Mouse (Mus musculus) stomach, embryonic 16.5 days (tissue): ENCODE data around the gene Kctd8. TPM values are rescaled to one million over a fixed set of nuclear protein-coding genes. Genes with fewer than 3 reads are reported as not detected.

ENCODE experiments used
- ATAC-seq: fragments of 200-750 bp; cut with Nextera tagmentation; 2 replicates; pipeline ENCODE4 v1.8.0; 2017; ENCODE audit warnings: moderate number of reproducible peaks, moderate TSS enrichment; ENCODE audit not compliant: insufficient read depth, low FRiP score
- H3K27ac ChIP-seq: fragments of 300-500 bp; sonication (generic); 2 replicates; pipeline ENCODE4 v1.5.1; 2014; ENCODE audit warnings: low read length
- H3K27me3 ChIP-seq: fragments of 300-500 bp; sonication (generic); 2 replicates; pipeline ENCODE4 v1.6.1; 2014; ENCODE audit warnings: low read length, control low read depth, mixed read lengths; ENCODE audit not compliant: control insufficient read depth, insufficient read depth
- H3K36me3 ChIP-seq: fragments of 300-500 bp; sonication (generic); 2 replicates; pipeline ENCODE4 v1.6.1; 2014; ENCODE audit warnings: low read length; ENCODE audit not compliant: control insufficient read depth, insufficient read depth
- H3K4me1 ChIP-seq: fragments of 300-500 bp; sonication (generic); 2 replicates; pipeline ENCODE4 v1.6.1; 2014; ENCODE audit warnings: low read length, control low read depth, mixed read lengths; ENCODE audit not compliant: control insufficient read depth, insufficient read depth
- H3K4me2 ChIP-seq: fragments of 300-500 bp; sonication (generic); 2 replicates; pipeline ENCODE4 v1.6.1; 2014; ENCODE audit warnings: low read depth, low read length, mixed read lengths
- H3K4me3 ChIP-seq: fragments of 300-500 bp; sonication (generic); replicated peaks from 2 replicates; pipeline ENCODE4 v1.5.1; 2014; ENCODE audit warnings: mild to moderate bottlenecking, low read length
- H3K9ac ChIP-seq: fragments of 300-500 bp; sonication (generic); 2 replicates; pipeline ENCODE4 v1.6.1; 2014; ENCODE audit warnings: low read length
- H3K9me3 ChIP-seq: fragments of 300-500 bp; sonication (generic); replicated peaks from 2 replicates; pipeline ENCODE4 v1.6.1; 2016; ENCODE audit warnings: low read length, control low read depth; ENCODE audit not compliant: control insufficient read depth
- WGBS: fragments of 180-500 bp; shearing (Covaris S2); extraction: QIAGEN DNeasy Blood & Tissue Kit; methylation state at CpG from one replicate; pipeline ENCODE4 v1.1.7; 2014; 5-methylcytosine and 5-hydroxymethylcytosine counted together
- polyA plus RNA-seq: library from polyadenylated mRNA; unstranded; fragments of >200 nt; fragmentation: Nextera tagmentation; extraction: Ambion mirVana; gene quantifications from 2 replicates; pipeline ENCODE4 v1.2.1, GENCODE M21; 2015

Kctd8 gene
- polyA plus RNA-seq, 1 experiment from 2014 or later: 2.4 TPM

DNA sequence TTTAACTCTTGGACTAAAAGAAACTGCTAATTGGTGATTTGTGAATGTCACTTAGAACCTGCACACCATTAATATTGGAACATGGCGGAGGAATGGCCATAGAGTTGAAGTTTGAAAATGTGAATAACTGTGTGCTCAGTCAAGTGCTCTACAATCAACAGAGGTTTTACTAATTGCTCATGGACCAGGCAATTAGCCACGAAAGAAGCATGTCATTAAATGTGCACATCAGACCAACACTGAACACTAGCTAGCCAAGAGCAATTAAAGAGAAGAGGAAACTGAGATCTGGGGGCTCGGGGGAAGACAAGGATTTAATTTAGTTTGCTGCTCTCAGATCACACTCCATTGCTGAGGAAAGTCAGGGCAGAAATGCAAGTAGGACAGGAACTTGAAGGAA is 126.3 kb downstream of the Kctd8 start:
- Histone ChIP-seq H3K4me2 (no peak overlapping the region), H3K27ac (no peak overlapping the region), H3K4me1 (no peaks in the 10 kb centered on the region), H3K9me3 (no peaks in the 10 kb centered on the region), H3K9ac (no peak overlapping the region), H3K4me3 (no peak overlapping the region), H3K36me3 (no peaks in the 10 kb centered on the region), H3K27me3 (no peaks in the 10 kb centered on the region)
- no peak for ATAC-seq
- 77% methylated on average over 3 of the region's 3 CpGs for WGBS

DNA sequence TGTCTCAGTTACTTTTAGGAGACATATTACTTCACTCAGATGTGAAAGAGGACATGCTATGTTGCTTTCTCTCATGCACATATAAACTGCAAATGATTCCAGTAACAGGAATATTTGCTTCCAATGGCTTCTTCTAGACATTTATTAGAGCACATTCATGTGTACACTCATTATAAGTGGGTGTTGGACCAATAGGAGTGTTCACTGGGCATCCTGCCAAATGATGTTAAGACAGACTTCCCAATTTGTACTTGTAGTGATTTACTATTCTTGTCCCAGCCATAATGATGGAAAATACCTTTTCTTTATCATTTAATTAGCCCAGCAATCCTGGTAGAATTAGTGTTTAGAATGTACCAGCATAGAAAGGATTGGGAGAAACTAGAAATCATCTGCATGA is 132.1 kb downstream of the Kctd8 start:
- no peak overlapping the region for H3K4me3 ChIP-seq
- no peaks in the 10 kb centered on the region for H3K9me3 ChIP-seq
- H3K9ac ChIP-seq: no peak overlapping the region
- H3K27ac ChIP-seq: no peak overlapping the region
- H3K36me3 ChIP-seq: no peaks in the 10 kb centered on the region
- no peaks in the 10 kb centered on the region for H3K4me1 ChIP-seq
- no peaks in the 10 kb centered on the region for H3K27me3 ChIP-seq
- ATAC-seq: no peak
- H3K4me2 ChIP-seq: no peak overlapping the region

DNA sequence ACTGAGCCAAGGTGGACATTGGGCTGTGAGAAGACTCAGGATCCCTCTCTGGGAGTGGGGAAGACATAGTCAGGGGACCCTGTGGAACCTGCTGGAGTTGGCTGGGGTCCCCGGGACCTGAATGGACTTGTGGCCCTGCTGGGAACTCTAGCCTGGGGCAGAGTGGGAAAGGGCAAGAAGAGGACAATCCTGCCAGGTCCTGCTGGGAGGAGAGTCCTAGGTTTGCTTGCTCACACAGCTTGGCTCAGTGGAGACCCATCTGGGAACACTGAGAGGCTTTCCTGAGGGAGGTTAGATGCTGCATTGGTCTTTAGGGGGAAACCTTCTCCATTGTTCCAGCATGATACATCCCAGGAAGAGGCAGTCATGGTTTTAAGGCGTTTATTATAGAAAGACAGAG is 133.8 kb downstream of the Kctd8 start:
- no peak for ATAC-seq
- no peak overlapping the region for H3K9ac ChIP-seq
- H3K36me3 ChIP-seq: no peaks in the 10 kb centered on the region
- no peaks in the 10 kb centered on the region for H3K27me3 ChIP-seq
- H3K4me2 ChIP-seq: no peak overlapping the region
- no peaks in the 10 kb centered on the region for H3K4me1 ChIP-seq
- H3K27ac ChIP-seq: no peak overlapping the region
- no peaks in the 10 kb centered on the region for H3K9me3 ChIP-seq
- WGBS: 68% methylated on average over 2 of the region's 2 CpGs
- no peak overlapping the region for H3K4me3 ChIP-seq

DNA sequence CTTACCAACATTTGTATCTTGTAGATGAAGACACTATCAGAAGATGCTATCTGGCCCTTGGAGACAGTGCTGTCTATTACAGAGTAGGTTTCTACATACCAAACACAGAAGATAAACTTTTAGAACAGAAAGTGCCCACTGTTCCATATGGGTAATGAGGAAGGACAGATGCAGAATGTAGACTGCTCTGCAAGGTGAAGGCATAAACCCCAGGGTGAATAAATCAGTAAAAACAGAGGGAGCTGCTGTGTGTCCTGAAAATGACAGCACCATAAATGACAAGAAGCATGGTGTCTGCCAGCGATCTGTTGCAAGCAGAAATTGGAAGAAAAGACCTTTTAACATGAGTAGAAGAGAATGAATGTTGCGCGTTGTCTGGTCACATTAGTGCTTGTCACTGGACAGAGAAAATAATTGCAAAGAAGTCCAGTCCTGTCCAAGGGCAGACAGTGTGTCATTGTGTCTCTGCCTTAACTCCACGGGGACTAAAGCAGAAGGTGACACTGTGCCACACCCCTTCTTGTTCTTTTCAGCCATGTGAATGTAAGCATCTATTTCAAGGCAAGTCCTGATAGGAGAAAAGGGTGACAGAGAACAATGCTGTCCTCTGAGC is 181.5 kb downstream of the Kctd8 start:
- no peak for ATAC-seq
- Histone ChIP-seq H3K9me3 (no peaks in the 10 kb centered on the region), H3K4me3 (no peak overlapping the region), H3K36me3 (no peaks in the 10 kb centered on the region), H3K4me1 (no peaks in the 10 kb centered on the region), H3K9ac (no peak overlapping the region), H3K27me3 (no peaks in the 10 kb centered on the region), H3K4me2 (no peak overlapping the region), H3K27ac (no peak overlapping the region)
- 78% methylated on average over 4 of the region's 4 CpGs for WGBS

DNA sequence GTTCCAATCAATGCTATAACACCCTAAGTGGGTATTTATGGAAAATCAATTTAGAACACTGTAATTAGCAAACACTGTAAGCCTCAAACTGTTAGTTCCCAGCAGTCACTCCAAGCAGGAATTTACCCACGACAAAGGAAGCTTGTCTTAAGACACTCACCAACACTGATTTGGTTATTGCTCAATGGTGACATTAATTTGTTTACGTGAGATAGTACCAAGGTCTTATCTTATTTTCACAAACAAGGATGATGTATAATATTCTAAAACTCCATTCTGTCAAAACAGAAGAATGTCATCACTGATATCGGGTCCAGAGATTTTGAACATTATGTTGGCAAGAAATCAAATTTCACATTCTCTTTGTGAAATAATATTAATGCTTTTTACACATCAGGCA is 185.0 kb downstream of the Kctd8 start:
- Histone ChIP-seq H3K4me1 (no peaks in the 10 kb centered on the region), H3K27me3 (no peaks in the 10 kb centered on the region), H3K4me2 (no peak overlapping the region), H3K36me3 (no peaks in the 10 kb centered on the region), H3K9ac (no peak overlapping the region), H3K4me3 (no peak overlapping the region), H3K9me3 (no peaks in the 10 kb centered on the region), H3K27ac (no peak overlapping the region)
- ATAC-seq: no peak
- 73% methylated on average over 3 of the region's 3 CpGs for WGBS

DNA sequence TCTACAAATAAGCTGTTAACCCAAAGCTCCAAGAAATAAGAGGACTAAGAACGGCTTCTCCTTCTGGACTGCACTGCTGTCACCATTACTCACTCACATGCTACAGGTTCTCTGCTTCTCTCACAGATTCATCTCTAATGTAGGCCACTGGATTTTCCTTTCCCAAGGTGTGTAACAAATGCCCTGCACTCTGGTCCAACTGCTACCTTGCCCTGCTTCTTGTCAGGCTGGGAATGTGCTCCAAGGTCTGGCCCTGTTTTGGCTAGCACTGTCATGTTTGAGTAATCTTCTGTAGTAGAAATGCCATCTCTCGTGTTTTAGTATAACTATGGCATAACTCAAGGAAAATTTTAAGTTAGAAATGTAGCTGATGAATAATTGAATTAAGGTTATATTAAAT is 195.7 kb downstream of the Kctd8 start:
- Histone ChIP-seq H3K27ac (no peak overlapping the region), H3K4me3 (no peak overlapping the region), H3K27me3 (no peaks in the 10 kb centered on the region), H3K9me3 (no peaks in the 10 kb centered on the region), H3K9ac (no peak overlapping the region), H3K4me1 (no peaks in the 10 kb centered on the region), H3K4me2 (no peak overlapping the region), H3K36me3 (no peaks in the 10 kb centered on the region)
- WGBS: 81% methylated on average over 2 of the region's 2 CpGs
- ATAC-seq: no peak

DNA sequence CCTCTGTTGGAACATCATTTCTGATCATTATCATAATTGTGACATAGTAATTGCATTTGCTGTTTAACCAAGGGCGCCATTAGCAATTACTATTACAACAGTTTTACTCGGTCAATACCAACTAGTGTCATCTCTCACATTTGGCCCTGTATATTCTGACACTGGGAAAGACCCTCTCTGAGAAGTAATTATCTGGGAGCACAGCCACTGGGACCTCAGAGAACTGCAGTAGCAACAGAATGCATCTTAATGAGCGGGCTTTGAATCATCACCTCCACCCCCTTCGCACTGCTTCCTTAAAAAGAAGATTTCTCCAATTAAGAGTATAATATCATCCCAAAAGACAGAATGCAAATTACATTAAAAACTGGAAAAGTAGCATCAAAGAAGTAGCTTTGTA is 200.4 kb downstream of the Kctd8 start:
- no peak overlapping the region for H3K9ac ChIP-seq
- no peaks in the 10 kb centered on the region for H3K4me1 ChIP-seq
- WGBS: 89% methylated on average over 4 of the region's 4 CpGs
- no peak overlapping the region for H3K4me3 ChIP-seq
- no peaks in the 10 kb centered on the region for H3K9me3 ChIP-seq
- no peaks in the 10 kb centered on the region for H3K27me3 ChIP-seq
- H3K4me2 ChIP-seq: no peak overlapping the region
- no peak overlapping the region for H3K27ac ChIP-seq
- H3K36me3 ChIP-seq: no peaks in the 10 kb centered on the region
- ATAC-seq: no peak

DNA sequence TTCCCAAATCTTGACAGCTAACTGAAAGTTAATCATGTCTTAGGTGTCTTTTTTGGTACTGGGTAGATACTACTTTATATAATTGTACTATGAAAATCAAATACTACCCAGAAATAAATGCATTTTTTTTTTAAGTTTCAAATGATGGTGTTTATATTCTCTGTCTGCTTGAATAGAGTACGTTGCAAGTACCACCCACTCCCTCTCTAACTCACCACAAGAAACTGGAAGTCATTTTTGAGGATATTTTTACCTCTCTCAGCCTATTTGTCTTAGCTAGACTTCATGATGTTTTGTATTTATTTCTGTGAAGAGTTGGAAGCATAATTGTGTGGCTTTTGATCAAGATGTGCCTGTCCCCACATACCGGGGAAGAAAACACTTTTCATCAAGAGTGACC is 232.8 kb downstream of the Kctd8 start:
- Histone ChIP-seq H3K36me3 (no peaks in the 10 kb centered on the region), H3K9ac (no peak overlapping the region), H3K9me3 (no peaks in the 10 kb centered on the region), H3K4me2 (no peak overlapping the region), H3K27me3 (no peaks in the 10 kb centered on the region), H3K4me3 (no peak overlapping the region), H3K27ac (no peak overlapping the region), H3K4me1 (no peaks in the 10 kb centered on the region)
- 81% methylated on average over 2 of the region's 2 CpGs for WGBS
- ATAC-seq: no peak

DNA sequence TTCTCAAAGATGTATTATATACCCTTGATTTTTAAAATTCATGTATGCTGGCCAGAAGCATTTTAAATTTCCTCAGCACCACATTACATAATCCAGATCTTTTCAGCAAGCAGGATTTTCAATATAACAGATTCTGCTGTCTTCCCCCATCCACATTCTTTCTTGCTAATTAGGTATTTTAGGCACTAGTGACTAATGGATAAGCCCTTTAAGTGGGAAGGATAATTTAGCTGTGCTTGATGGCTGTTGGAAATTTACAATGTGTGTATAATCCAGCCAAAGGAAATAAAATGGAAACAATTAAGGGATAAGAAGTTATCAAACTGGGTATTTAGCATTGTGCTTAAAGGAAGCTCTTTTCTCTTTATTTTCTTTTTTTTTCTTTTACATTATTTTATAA is 252.6 kb downstream of the Kctd8 start:
- Histone ChIP-seq H3K27me3 (no peaks in the 10 kb centered on the region), H3K9me3 (no peaks in the 10 kb centered on the region), H3K9ac (no peak overlapping the region), H3K4me3 (no peak overlapping the region), H3K27ac (no peak overlapping the region), H3K4me1 (no peaks in the 10 kb centered on the region), H3K36me3 (no peaks in the 10 kb centered on the region), H3K4me2 (no peak overlapping the region)
- no peak for ATAC-seq
